Mouse (Mus musculus): ENCODE measurements around the gene Dhdh. TPM values are rescaled to one million over a fixed set of nuclear protein-coding genes. Genes with fewer than 3 reads are reported as not detected.

Gene Dhdh
- polyA plus RNA-seq, 1 experiment from 2014 or later = 1.4 TPM

DNA sequence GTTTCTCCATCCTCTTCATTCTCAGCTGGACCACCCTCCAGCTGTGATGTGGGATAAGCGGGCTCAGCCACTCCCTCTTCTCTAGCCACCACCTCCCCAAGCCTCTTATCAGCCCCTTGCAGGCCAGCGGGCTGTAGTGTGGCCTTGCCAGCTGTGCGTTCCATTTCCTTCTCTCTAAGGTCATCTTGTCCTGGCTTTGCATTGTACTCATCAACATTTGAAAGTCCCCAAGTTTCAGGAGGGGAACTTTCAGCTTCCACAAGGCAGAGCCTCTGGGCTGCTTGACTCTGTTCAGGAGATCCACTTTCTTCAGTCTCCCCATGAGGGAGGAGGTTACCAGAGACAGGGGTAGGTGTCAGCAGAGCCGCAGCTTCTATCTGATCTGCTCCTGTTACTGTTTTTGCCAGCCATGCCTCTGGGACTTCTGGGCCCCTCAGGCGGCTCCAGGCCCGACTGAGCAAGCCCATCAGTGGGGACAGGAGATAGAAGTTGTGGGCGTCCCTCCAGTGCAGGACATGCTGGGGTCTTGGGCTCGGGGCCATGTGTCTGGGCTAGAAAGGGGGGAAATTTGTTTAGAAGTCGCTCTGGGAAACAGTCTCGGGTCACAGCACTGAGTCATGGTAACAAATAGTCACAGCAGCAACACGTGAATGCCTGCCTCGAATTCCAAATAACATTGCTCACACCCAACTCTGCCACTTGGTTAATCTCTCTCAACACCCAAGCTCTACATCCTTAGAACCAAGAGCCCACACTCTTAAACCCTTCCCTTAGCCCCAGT is 36.4 kb upstream of the Dhdh start:
- H3K4me2 ChIP-seq (ENCODE audit: low read length) = peak overlapping the region; percentile 95
- 0 out of 2 replicates have a peak, but pooled peaks have one; percentile 2 for ATAC-seq
- no peaks in the 10 kb centered on the region for H3K9me3 ChIP-seq (replicated peaks; ENCODE audit: control insufficient read depth, low read length)
- H3K36me3 ChIP-seq (ENCODE audit: control insufficient read depth, insufficient read depth, low read length) = no peaks in the 10 kb centered on the region
- peak overlapping the region; percentile 82 for H3K9ac ChIP-seq (ENCODE audit: low read length)
- H3K4me1 ChIP-seq (ENCODE audit: control insufficient read depth, insufficient read depth, low read length) = peaks cover 6% of the 10 kb centered on the region
- no peak for DNase-seq (ENCODE audit: low spot score)
- peak overlapping the region; percentile 67 for H3K4me3 ChIP-seq (ENCODE audit: low read depth, low read length)
- H3K27ac ChIP-seq (ENCODE audit: low read depth, low read length) = no peak overlapping the region
- no peaks in the 10 kb centered on the region for H3K27me3 ChIP-seq (replicated peaks; ENCODE audit: control insufficient read depth, insufficient read depth, low read length)
- WGBS = 37% methylated on average over 12 of the region's 12 CpGs

DNA sequence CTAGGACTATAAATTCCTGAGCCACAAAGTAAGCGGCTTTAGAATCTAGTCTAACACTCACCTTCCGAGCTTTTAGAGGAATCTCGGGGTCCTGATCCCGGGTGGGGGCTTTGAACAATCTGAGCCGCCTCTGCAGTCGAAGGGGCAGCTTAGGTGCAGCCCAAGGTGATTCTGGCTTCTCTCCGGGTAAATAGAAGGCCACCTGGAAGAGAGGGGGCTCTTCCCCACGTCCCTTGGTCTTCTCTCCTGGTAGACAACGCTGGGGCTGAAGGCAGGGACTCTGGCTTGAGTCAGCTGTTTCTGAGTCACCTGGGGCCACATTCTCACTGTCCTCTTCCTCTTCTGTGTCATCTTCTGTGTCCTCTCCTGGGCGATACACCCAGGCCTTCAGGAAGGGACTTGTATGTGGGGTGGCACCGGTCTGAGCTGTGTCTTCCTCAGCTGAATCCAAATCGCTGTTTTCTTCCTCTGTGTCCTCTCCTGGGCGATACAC is 35.1 kb upstream of the Dhdh start:
- H3K4me1 ChIP-seq (ENCODE audit: control insufficient read depth, insufficient read depth, low read length) = peaks cover 6% of the 10 kb centered on the region
- no peak overlapping the region for H3K9ac ChIP-seq (ENCODE audit: low read length)
- no peak for DNase-seq (ENCODE audit: low spot score)
- H3K4me2 ChIP-seq (ENCODE audit: low read length) = no peak overlapping the region
- WGBS = 90% methylated on average over 12 of the region's 13 CpGs
- no peak for ATAC-seq
- H3K36me3 ChIP-seq (ENCODE audit: control insufficient read depth, insufficient read depth, low read length) = no peaks in the 10 kb centered on the region
- no peaks in the 10 kb centered on the region for H3K9me3 ChIP-seq (replicated peaks; ENCODE audit: control insufficient read depth, low read length)
- H3K4me3 ChIP-seq (ENCODE audit: low read depth, low read length) = no peak overlapping the region
- no peak overlapping the region for H3K27ac ChIP-seq (ENCODE audit: low read depth, low read length)
- H3K27me3 ChIP-seq (replicated peaks; ENCODE audit: control insufficient read depth, insufficient read depth, low read length) = no peaks in the 10 kb centered on the region

- H3K4me3 ChIP-seq (ENCODE audit: low read depth, low read length) = no peak overlapping the region
- no peak overlapping the region for H3K27ac ChIP-seq (ENCODE audit: low read depth, low read length)
- no peak overlapping the region for H3K4me2 ChIP-seq (ENCODE audit: low read length)
- peaks cover 6% of the 10 kb centered on the region for H3K4me1 ChIP-seq (ENCODE audit: control insufficient read depth, insufficient read depth, low read length)
- ATAC-seq (no peak), DNase-seq (ENCODE audit: low spot score) (no peak)
- H3K27me3 ChIP-seq (replicated peaks; ENCODE audit: control insufficient read depth, insufficient read depth, low read length) = no peaks in the 10 kb centered on the region
- H3K9ac ChIP-seq (ENCODE audit: low read length) = no peak overlapping the region
- H3K36me3 ChIP-seq (ENCODE audit: control insufficient read depth, insufficient read depth, low read length) = no peaks in the 10 kb centered on the region
- no peaks in the 10 kb centered on the region for H3K9me3 ChIP-seq (replicated peaks; ENCODE audit: control insufficient read depth, low read length)
- 77% methylated on average over 18 of the region's 18 CpGs for WGBS
Measured at GRCm38 (mm10) chr7:45522957-45523676, 34.5 kb upstream of the Dhdh start.

DNA sequence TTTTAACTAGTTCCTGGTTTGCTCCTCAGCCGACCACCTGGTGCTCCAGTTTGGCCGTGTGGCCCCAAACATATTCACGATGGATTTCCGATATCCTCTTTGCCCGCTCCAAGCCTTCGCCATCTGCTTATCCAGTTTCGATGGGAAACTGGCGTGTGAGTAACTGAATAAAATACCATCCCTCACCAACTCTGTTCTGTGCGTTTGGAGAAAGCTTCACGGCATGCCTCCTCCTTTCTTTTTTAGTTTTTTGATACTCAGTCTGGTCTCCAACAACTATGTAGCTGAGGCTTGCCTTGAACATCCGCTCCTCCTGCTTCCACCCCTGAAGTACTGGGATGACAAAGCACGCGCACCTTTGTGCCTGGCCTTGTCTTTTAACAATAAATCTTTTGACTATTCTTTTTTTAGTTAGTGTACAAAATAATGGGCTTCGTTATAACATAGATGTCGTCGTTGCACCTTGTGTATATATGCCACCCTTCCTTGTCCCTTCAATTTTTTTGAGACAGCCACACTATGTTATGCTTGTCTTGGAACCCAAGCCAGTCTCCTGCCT is 33.7 kb upstream of the Dhdh start:
- peak overlapping the region; percentile 43 for H3K4me3 ChIP-seq (ENCODE audit: low read depth, low read length)
- ATAC-seq (no peak), DNase-seq (ENCODE audit: low spot score) (no peak)
- peak overlapping the region; percentile 49 for H3K4me2 ChIP-seq (ENCODE audit: low read length)
- peaks cover 6% of the 10 kb centered on the region for H3K4me1 ChIP-seq (ENCODE audit: control insufficient read depth, insufficient read depth, low read length)
- no peaks in the 10 kb centered on the region for H3K36me3 ChIP-seq (ENCODE audit: control insufficient read depth, insufficient read depth, low read length)
- H3K27me3 ChIP-seq (replicated peaks; ENCODE audit: control insufficient read depth, insufficient read depth, low read length) = no peaks in the 10 kb centered on the region
- peak overlapping the region; percentile 66 for H3K9ac ChIP-seq (ENCODE audit: low read length)
- H3K9me3 ChIP-seq (replicated peaks; ENCODE audit: control insufficient read depth, low read length) = no peaks in the 10 kb centered on the region
- H3K27ac ChIP-seq (ENCODE audit: low read depth, low read length) = no peak overlapping the region
- WGBS = 54% methylated on average over 16 of the region's 16 CpGs

- H3K4me3 ChIP-seq (ENCODE audit: low read depth, low read length) = peak overlapping the region; percentile 43
- H3K9me3 ChIP-seq (replicated peaks; ENCODE audit: control insufficient read depth, low read length) = no peaks in the 10 kb centered on the region
- DNase-seq (ENCODE audit: low spot score) (peak; percentile 98), ATAC-seq (peak; percentile 88)
- H3K36me3 ChIP-seq (ENCODE audit: control insufficient read depth, insufficient read depth, low read length) = no peaks in the 10 kb centered on the region
- under 1% methylated on average over 28 of the region's 28 CpGs for WGBS
- H3K27ac ChIP-seq (ENCODE audit: low read depth, low read length) = peak overlapping the region; percentile 77
- peak overlapping the region; percentile 66 for H3K9ac ChIP-seq (ENCODE audit: low read length)
- no peaks in the 10 kb centered on the region for H3K27me3 ChIP-seq (replicated peaks; ENCODE audit: control insufficient read depth, insufficient read depth, low read length)
- peaks cover 6% of the 10 kb centered on the region for H3K4me1 ChIP-seq (ENCODE audit: control insufficient read depth, insufficient read depth, low read length)
- peak overlapping the region; percentile 49 for H3K4me2 ChIP-seq (ENCODE audit: low read length)
Measured at GRCm38 (mm10) chr7:45521728-45522184, 33.2 kb upstream of the Dhdh start.

DNA sequence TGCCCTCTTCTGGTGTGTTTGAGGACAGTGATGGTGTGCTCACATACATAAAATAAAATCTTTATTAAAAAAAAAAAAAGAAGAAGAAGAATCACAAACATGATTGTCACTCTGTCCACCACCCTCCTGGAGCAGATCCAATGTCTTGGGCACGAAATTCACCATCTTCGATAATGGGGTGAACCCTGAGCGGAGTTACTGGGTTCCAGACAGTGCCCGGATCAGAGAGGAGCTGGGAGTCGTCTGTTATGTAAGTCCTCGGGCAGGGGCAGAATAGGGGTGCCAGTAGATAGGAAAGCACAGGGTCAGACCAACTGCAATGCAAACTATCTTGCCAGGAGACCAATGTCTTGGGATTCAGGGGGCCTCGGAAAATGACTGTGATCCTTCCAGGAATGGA is 32.0 kb upstream of the Dhdh start:
- DNase-seq (ENCODE audit: low spot score) (no peak), ATAC-seq (no peak)
- no peak overlapping the region for H3K9ac ChIP-seq (ENCODE audit: low read length)
- H3K36me3 ChIP-seq (ENCODE audit: control insufficient read depth, insufficient read depth, low read length) = no peaks in the 10 kb centered on the region
- no peak overlapping the region for H3K4me3 ChIP-seq (ENCODE audit: low read depth, low read length)
- H3K4me1 ChIP-seq (ENCODE audit: control insufficient read depth, insufficient read depth, low read length) = peaks cover 6% of the 10 kb centered on the region
- no peak overlapping the region for H3K4me2 ChIP-seq (ENCODE audit: low read length)
- WGBS = 95% methylated on average over 7 of the region's 7 CpGs
- H3K9me3 ChIP-seq (replicated peaks; ENCODE audit: control insufficient read depth, low read length) = no peaks in the 10 kb centered on the region
- H3K27ac ChIP-seq (ENCODE audit: low read depth, low read length) = no peak overlapping the region
- no peaks in the 10 kb centered on the region for H3K27me3 ChIP-seq (replicated peaks; ENCODE audit: control insufficient read depth, insufficient read depth, low read length)

DNA sequence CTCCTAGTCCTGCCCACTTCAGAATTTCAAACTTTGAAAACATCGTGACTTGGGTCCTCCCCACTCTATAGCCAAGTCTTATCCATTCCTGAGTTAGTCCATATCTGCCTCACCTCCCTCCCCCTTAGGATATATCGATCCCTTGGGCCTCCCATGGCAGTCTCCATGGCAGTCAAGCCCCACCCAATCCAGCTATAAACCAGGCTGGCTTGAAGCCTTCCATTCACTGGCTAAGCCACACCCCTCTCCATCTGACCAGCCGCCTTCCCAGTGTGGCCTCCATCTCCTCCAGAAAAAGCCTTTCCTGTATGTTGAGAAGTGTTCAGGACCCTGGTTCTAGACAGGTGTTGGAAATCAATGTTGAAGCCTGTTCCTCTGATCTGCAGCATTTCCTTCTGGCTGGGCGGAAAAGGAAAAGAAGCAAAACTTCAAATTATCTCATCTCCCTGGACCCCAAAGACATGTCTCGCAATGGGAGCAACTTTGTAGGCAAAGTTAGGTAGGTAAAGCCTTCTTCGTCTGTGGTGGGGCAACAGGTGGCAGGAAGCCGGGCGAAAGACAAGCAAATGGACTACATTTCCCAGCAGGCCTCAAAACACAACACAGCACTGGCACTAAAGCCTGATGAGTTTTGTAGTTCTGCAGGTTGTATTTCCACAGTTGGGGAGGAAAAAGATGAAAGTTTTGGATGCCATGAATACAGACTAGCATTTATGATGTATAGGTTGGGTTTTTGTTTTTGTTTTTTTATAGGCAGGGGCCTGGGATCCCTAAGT is 30.9 kb upstream of the Dhdh start:
- DNase-seq (ENCODE audit: low spot score) = no peak
- no peak for ATAC-seq
- no peak overlapping the region for H3K27ac ChIP-seq (ENCODE audit: low read depth, low read length)
- no peak overlapping the region for H3K9ac ChIP-seq (ENCODE audit: low read length)
- H3K9me3 ChIP-seq (replicated peaks; ENCODE audit: control insufficient read depth, low read length) = no peaks in the 10 kb centered on the region
- 79% methylated on average over 8 of the region's 8 CpGs for WGBS
- H3K4me1 ChIP-seq (ENCODE audit: control insufficient read depth, insufficient read depth, low read length) = no peaks in the 10 kb centered on the region
- no peak overlapping the region for H3K4me3 ChIP-seq (ENCODE audit: low read depth, low read length)
- H3K27me3 ChIP-seq (replicated peaks; ENCODE audit: control insufficient read depth, insufficient read depth, low read length) = no peaks in the 10 kb centered on the region
- no peak overlapping the region for H3K4me2 ChIP-seq (ENCODE audit: low read length)
- H3K36me3 ChIP-seq (ENCODE audit: control insufficient read depth, insufficient read depth, low read length) = no peaks in the 10 kb centered on the region

DNA sequence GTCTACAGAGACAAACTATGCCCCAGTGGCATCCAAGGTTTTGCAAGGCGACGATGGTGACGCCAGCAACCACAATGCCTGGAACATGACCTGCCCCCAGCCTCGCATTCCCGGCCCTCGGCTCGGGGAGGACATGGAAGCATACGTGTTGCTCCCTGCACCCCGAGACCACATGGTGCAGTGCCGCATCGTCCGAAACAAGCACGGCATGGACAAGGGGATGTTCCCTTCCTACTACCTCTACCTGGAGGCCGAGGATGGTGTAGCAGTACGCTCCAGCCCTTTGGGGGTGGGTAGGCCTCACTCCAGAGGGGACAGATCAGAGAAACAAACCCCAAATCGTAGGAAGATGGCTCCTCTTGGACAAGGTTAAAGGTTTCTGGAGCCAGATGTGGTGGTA is 30.0 kb upstream of the Dhdh start:
- no peak overlapping the region for H3K9ac ChIP-seq (ENCODE audit: low read length)
- WGBS = 91% methylated on average over 16 of the region's 16 CpGs
- no peak for DNase-seq (ENCODE audit: low spot score)

More for the DNA sequence above, 30.0 kb upstream of the Dhdh start:
- ATAC-seq = no peak
- Histone ChIP-seq H3K27ac (ENCODE audit: low read depth, low read length) (no peak overlapping the region), H3K36me3 (ENCODE audit: control insufficient read depth, insufficient read depth, low read length) (no peaks in the 10 kb centered on the region), H3K27me3 (replicated peaks; ENCODE audit: control insufficient read depth, insufficient read depth, low read length) (no peaks in the 10 kb centered on the region), H3K4me3 (ENCODE audit: low read depth, low read length) (no peak overlapping the region), H3K4me2 (ENCODE audit: low read length) (no peak overlapping the region), H3K9me3 (replicated peaks; ENCODE audit: control insufficient read depth, low read length) (no peaks in the 10 kb centered on the region), H3K4me1 (ENCODE audit: control insufficient read depth, insufficient read depth, low read length) (no peaks in the 10 kb centered on the region)
